Mouse (Mus musculus) ES-Bruce4 (cell line): ENCODE measurements around the gene Edar. TPM values are rescaled to one million over a fixed set of nuclear protein-coding genes. Genes with fewer than 3 reads are reported as not detected.
"Not testable (repeated sequence)": the region's sequence is repeated elsewhere in the genome, so short reads cannot be mapped to it uniquely, and the experiment has no call there.

Experiments used
- H3K27ac ChIP-seq: 2 replicates; pipeline ENCODE4 v1.5.1; 2012; ENCODE audit warnings: low read length, inconsistent platforms; ENCODE audit not compliant: insufficient read depth
- H3K27me3 ChIP-seq: 2 replicates; pipeline ENCODE4 v1.6.1; 2012; ENCODE audit warnings: mild to moderate bottlenecking, low read length, inconsistent platforms; ENCODE audit not compliant: control insufficient read depth, poor library complexity, insufficient read depth, severe bottlenecking
- H3K36me3 ChIP-seq: 2 replicates; pipeline ENCODE4 v1.6.1; 2012; ENCODE audit warnings: inconsistent platforms, mild to moderate bottlenecking, low read length, moderate library complexity; ENCODE audit not compliant: control insufficient read depth, poor library complexity, insufficient read depth, severe bottlenecking
- H3K4me1 ChIP-seq: one replicate; pipeline ENCODE4 v1.8.1; 2011; ENCODE audit warnings: low read length; ENCODE audit not compliant: control insufficient read depth, insufficient read depth
- H3K4me3 ChIP-seq: 2 replicates; pipeline ENCODE4 v1.5.1; 2011; ENCODE audit warnings: low read depth, mild to moderate bottlenecking, low read length
- H3K9ac ChIP-seq: 2 replicates; pipeline ENCODE4 v1.6.1; 2012; ENCODE audit warnings: low read depth, mild to moderate bottlenecking, inconsistent platforms; ENCODE audit not compliant: poor library complexity, severe bottlenecking
- H3K9me3 ChIP-seq: replicated peaks from 2 replicates; pipeline ENCODE4 v1.6.1; 2012; ENCODE audit warnings: mild to moderate bottlenecking, low read length, inconsistent platforms; ENCODE audit not compliant: control insufficient read depth, poor library complexity, insufficient read depth, severe bottlenecking
- CTCF ChIP-seq: IDR thresholded peaks from one replicate; pipeline ENCODE4 v1.8.1; 2011; ENCODE audit warnings: low read depth, low read length
- EP300 ChIP-seq: IDR thresholded peaks from 2 replicates; pipeline ENCODE4 v1.6.1; 2011; ENCODE audit warnings: low read depth, low read length; ENCODE audit not compliant: insufficient read depth
- POLR2A ChIP-seq: IDR thresholded peaks from one replicate; pipeline ENCODE4 v1.8.1; 2011; ENCODE audit warnings: low read length; ENCODE audit not compliant: insufficient read depth
- polyA plus RNA-seq: library from polyadenylated mRNA; stranded (reverse); fragments of >200 nt; gene quantifications from 2 replicates; pipeline ENCODE4 v1.2.4, GENCODE M21; 2011; ENCODE audit warnings: low read depth; ENCODE audit not compliant: missing spikeins, insufficient read depth, insufficient read length

Edar gene
- not detected in 2 replicates for polyA plus RNA-seq

GRCm38 (mm10) chr10:58675533-58675932 is at the start of gene Edar:
Gene Edar (minus strand): TSS chr10:58675654.
- no peaks in the 10 kb centered on the region for H3K36me3 ChIP-seq
- no peak within 1 kb of the TSS for H3K27ac ChIP-seq
- H3K9me3 ChIP-seq: no peaks in the 10 kb centered on the region
- peak within 1 kb of the TSS; percentile 22; the same call in 1 of the 2 replicates for H3K4me3 ChIP-seq
- no peaks in the 10 kb centered on the region for H3K4me1 ChIP-seq
- peak; percentile 78 for TF ChIP-seq CTCF
- 0 out of 2 replicates have a peak, but pooled peaks have one; percentile 16 for TF ChIP-seq EP300
- TF ChIP-seq POLR2A: no peak
- no peak within 1 kb of the TSS for H3K9ac ChIP-seq
- no peaks in the 10 kb centered on the region for H3K27me3 ChIP-seq

GRCm38 (mm10) chr10:58718110-58718509 is 42.7 kb upstream of the Edar start, which contains the start of gene Gm17542:
Gene Gm17542 (minus strand): TSS chr10:58718210.
- not testable (repeated sequence) for H3K9me3 ChIP-seq, H3K4me3 ChIP-seq, H3K9ac ChIP-seq

GRCm38 (mm10) chr10:58714789-58715148 is 39.3 kb upstream of the Edar start:
- Histone ChIP-seq H3K9ac (no peak overlapping the region), H3K9me3 (no peaks in the 10 kb centered on the region), H3K27me3 (no peaks in the 10 kb centered on the region), H3K4me3 (no peak overlapping the region), H3K4me1 (no peaks in the 10 kb centered on the region), H3K27ac (no peak overlapping the region), H3K36me3 (no peaks in the 10 kb centered on the region)
- TF ChIP-seq EP300 (no peak), CTCF (no peak), POLR2A (no peak)

More at GRCm38 (mm10) chr10:58718110-58718509, 42.7 kb upstream of the Edar start, which contains the start of gene Gm17542:
- H3K4me1 ChIP-seq, H3K27ac ChIP-seq, H3K36me3 ChIP-seq, H3K27me3 ChIP-seq: not testable (repeated sequence)

DNA sequence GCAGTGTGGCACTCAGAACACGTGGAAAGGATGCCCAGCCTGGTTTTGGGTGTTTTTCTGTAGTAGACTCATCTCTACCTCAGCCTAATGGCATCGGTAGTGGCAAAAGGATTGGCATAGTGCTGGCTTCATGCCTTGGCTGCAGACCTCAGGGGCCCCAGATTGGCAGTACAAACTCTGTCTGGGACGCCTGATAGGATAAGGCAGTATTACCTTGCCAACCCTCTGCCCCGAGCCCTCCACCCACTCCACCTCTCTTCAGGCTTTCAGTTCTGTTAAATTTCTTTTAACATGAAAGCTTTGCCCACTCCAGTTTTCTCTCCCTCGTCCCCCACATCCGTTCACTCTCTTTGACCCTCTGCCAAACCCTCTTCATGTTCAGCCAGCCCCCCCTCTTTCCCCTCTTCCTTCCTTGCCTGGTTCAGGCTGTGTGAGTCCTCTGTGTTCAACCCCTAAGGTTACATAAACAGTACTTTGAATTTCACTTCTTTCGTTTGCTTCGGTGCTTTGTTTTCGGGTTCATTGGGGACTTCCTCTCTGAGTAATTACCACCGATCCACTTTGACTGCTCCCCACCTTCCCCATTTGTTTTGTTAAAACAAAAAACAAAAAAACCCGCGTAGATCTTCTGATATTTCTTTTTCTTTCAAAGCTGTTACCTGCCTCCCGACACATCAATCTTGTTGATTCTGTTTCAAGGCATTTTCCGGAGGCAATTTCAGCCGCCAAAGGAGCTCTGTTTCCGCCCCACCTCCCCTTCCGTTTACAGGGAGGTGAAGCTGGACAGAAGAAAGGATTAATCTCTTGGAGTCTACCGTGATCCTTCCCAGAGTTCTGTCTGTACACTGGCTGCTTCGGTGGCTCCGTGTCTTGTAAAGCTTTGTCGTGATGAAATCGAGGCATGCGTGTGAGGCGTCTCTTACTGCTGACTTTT is 38.7 kb upstream of the Edar start:
- Histone ChIP-seq H3K4me3 (no peak overlapping the region), H3K9me3 (no peaks in the 10 kb centered on the region), H3K27ac (no peak overlapping the region), H3K4me1 (no peaks in the 10 kb centered on the region), H3K36me3 (no peaks in the 10 kb centered on the region), H3K9ac (no peak overlapping the region), H3K27me3 (no peaks in the 10 kb centered on the region)
- TF ChIP-seq POLR2A (no peak), EP300 (no peak), CTCF (no peak)

- Histone ChIP-seq H3K36me3 (no peaks in the 10 kb centered on the region), H3K9me3 (no peaks in the 10 kb centered on the region), H3K9ac (no peak overlapping the region), H3K27me3 (no peaks in the 10 kb centered on the region), H3K27ac (no peak overlapping the region), H3K4me3 (no peak overlapping the region), H3K4me1 (no peaks in the 10 kb centered on the region)
- no peak for TF ChIP-seq POLR2A
- TF ChIP-seq EP300: no peak
- no peak for TF ChIP-seq CTCF
These were observed 37.8 kb upstream of the Edar start for GRCm38 (mm10) chr10:58713225-58713624.

DNA sequence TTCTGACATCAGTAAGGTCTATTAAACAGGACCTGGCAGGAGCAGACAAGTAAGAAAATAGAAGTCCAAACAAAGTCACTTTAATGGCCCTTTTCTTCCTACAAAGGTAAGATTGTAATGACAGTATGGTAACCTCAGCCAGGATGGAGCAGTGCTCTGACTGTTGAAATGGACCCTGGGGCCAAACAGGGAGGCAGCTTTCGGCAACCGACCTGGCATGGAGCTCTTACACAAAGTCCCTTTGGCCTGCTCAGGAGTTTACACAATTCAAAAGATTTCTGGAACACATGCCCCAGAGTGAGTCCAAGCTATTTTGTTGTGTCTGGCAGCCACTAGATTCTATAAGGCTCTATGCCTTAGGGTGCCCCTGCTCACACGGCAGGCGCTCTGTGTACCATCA is 33.6 kb upstream of the Edar start:
- Histone ChIP-seq H3K9me3 (no peaks in the 10 kb centered on the region), H3K9ac (no peak overlapping the region), H3K4me1 (no peaks in the 10 kb centered on the region), H3K27ac (no peak overlapping the region), H3K27me3 (no peaks in the 10 kb centered on the region; the same call in 1 of the 2 replicates), H3K36me3 (no peaks in the 10 kb centered on the region), H3K4me3 (no peak overlapping the region)
- TF ChIP-seq POLR2A: no peak
